Mouse (Mus musculus) kidney, adult 2 months (tissue): ENCODE measurements at regions not wholly inside any gene's neighbourhood (a gene's known extent, or its start where the extent isn't known, plus 50 kb on each side); places are given as distances from the start of the nearest gene placed in this dataset.

Source experiments
- DNase-seq: peaks from one replicate; pipeline ENCODE4 v3.0.0; 2021
- H3K27ac ChIP-seq: fragments of 200-500 bp; 2 replicates; pipeline ENCODE4 v1.5.1; 2012; ENCODE audit warnings: low read depth, low read length, control low read depth, inconsistent platforms; ENCODE audit not compliant: insufficient read depth
- H3K27me3 ChIP-seq: fragments of 200-500 bp; replicated peaks from 2 replicates; pipeline ENCODE4 v1.6.1; 2012; ENCODE audit warnings: mild to moderate bottlenecking, moderate library complexity, low read length, inconsistent platforms; ENCODE audit not compliant: control insufficient read depth, insufficient read depth
- H3K36me3 ChIP-seq: fragments of 200-500 bp; 2 replicates; pipeline ENCODE4 v1.6.1; 2012; ENCODE audit warnings: mild to moderate bottlenecking, moderate library complexity, low read length, inconsistent platforms; ENCODE audit not compliant: control insufficient read depth, insufficient read depth
- H3K4me1 ChIP-seq: fragments of 200-500 bp; 2 replicates; pipeline ENCODE4 v1.6.1; 2011; ENCODE audit warnings: low read length; ENCODE audit not compliant: control insufficient read depth, insufficient read depth
- H3K4me3 ChIP-seq: fragments of 200-500 bp; 2 replicates; pipeline ENCODE4 v1.5.1; 2011; ENCODE audit warnings: mild to moderate bottlenecking, low read depth, low read length, control low read depth; ENCODE audit not compliant: insufficient read depth
- CTCF ChIP-seq: fragments of 200-500 bp; conservative IDR thresholded peaks from 2 replicates; pipeline ENCODE4 v1.5.1; 2011; ENCODE audit warnings: low read depth, mild to moderate bottlenecking, control low read depth, low read length, moderate library complexity, mixed read lengths; ENCODE audit not compliant: insufficient read depth, insufficient read length
- POLR2A ChIP-seq: fragments of 200-500 bp; IDR thresholded peaks from one replicate; pipeline ENCODE4 v1.6.1; 2011; ENCODE audit warnings: low read depth, low read length, control low read depth
- WGBS: fragments of 180-500 bp; shearing (Covaris S2); methylation state at CpG from one replicate; pipeline ENCODE4 v1.1.7; 2018; 5-methylcytosine and 5-hydroxymethylcytosine counted together

DNA sequence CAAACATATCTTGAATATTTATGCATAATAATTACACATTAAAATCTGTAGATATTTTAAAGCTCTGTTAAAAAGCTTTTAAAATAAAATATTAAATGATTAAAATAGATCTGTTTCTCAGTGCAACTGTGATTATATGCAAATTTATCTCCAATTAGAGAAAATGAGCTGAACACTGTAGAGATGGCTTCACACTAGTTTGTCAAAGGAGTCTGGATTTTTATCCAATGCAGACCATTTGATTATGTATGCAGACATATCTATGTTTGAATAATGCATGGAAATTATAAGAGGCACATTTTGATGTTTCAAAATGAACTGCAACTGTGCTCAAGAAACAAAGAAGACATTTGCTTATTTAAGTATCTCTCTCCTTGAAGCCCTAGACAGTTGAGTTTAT is 235.0 kb upstream of the Mad2l1 start:
- H3K27me3 ChIP-seq = no peaks in the 10 kb centered on the region
- H3K36me3 ChIP-seq = no peaks in the 10 kb centered on the region
- DNase-seq = no peak
- no peak overlapping the region for H3K4me3 ChIP-seq
- no peak overlapping the region for H3K27ac ChIP-seq
- H3K4me1 ChIP-seq = no peaks in the 10 kb centered on the region
- no peak for TF ChIP-seq CTCF
- TF ChIP-seq POLR2A = no peak

DNA sequence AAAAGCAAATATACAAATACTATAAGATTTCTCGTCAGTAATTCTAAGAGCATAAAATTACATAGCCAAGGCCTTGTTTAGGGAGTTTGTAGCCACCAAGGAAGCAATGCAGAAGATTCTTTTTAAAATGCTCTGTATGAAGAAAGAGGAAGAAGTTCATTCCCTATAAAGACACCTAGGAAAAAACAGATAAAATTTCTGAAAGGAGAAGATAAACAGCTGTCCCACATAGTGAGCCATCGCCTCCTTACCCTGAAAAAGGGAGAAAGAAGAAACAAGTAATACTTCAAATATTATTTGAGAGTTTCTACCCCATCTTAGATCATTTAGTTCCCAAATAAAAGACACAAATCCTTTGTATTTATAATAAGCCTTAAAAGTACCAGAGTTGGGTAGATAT is 190.3 kb upstream of the Mad2l1 start:
- H3K4me1 ChIP-seq = no peaks in the 10 kb centered on the region
- DNase-seq = no peak
- TF ChIP-seq POLR2A (no peak), CTCF (no peak)
- no peaks in the 10 kb centered on the region; the same call in 1 of the 2 replicates for H3K27me3 ChIP-seq
- H3K27ac ChIP-seq = no peak overlapping the region
- no peaks in the 10 kb centered on the region for H3K36me3 ChIP-seq
- H3K4me3 ChIP-seq = no peak overlapping the region
- WGBS = 83% methylated on average over 2 of the region's 2 CpGs

DNA sequence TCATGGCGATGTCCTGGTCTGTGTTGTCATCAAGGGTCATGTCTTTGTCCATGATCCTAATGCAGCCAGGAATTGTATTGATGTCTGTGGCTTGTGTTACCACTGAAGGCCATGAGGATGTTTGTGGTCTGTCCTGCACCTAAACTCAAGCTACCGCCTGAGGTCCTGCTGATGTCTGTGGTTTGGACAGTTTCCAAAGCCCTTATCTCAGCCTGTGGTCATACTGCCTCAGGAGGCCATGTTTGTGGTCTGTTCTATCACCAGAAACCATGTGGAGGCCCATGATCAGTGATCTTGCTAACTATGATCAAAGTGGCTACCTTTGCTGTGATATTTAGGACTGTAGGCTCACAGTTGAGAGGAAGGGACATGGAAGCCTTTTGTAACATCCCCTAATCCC is 187.8 kb upstream of the Mad2l1 start:
- Histone ChIP-seq H3K27me3 (no peaks in the 10 kb centered on the region; the same call in 1 of the 2 replicates), H3K27ac (no peak overlapping the region), H3K4me1 (no peaks in the 10 kb centered on the region), H3K4me3 (no peak overlapping the region), H3K36me3 (no peaks in the 10 kb centered on the region)
- 96% methylated on average over 2 of the region's 2 CpGs for WGBS
- DNase-seq = no peak
- no peak for TF ChIP-seq CTCF
- TF ChIP-seq POLR2A = no peak

DNA sequence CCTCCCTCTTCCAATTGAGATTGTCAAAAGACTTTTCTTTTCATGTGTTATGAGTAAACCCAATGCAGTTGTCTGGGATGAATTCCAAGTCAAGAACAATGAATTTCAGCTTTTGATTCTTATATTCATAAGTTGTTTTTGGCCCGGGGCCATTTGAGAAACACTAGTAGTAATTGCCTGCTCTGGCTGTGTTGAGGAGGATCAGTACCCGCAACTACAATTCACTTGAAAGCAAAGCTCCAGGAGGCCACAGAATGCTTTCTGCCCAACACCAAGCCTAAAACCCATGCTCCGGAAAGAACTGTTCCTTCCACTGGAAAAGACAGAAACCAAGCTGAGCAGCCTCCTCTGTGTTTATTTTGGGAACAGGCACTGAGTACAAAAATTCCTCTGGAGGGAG is 174.1 kb upstream of the Mad2l1 start:
- no peak for DNase-seq
- H3K27ac ChIP-seq = no peak overlapping the region
- no peaks in the 10 kb centered on the region for H3K4me1 ChIP-seq
- TF ChIP-seq CTCF (no peak), POLR2A (no peak)
- no peak overlapping the region for H3K4me3 ChIP-seq
- H3K36me3 ChIP-seq = no peaks in the 10 kb centered on the region
- no peaks in the 10 kb centered on the region for H3K27me3 ChIP-seq
- 56% methylated on average over 3 of the region's 3 CpGs for WGBS

DNA sequence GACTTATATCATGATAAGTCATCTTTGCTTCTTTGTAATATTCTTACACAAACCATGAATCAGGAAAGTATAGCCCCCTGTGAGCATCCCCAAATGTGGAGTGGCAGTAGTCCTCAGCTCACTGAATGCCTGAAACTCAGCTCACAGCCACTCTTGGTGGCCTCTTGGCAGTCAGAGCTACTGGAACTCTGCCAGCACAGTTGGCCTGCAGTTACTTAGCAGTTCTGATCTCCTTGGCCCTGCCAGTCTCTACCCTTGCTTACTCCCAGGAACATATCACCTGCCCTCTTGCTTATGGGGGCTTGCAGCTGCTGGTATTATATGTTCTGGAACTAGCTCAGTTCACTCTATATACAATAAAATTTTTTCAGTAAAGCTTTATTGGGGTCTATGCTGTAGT is 167.9 kb upstream of the Mad2l1 start:
- Histone ChIP-seq H3K27me3 (no peaks in the 10 kb centered on the region), H3K4me1 (no peaks in the 10 kb centered on the region), H3K4me3 (no peak overlapping the region), H3K36me3 (no peaks in the 10 kb centered on the region), H3K27ac (no peak overlapping the region)
- no peak for TF ChIP-seq POLR2A
- TF ChIP-seq CTCF = no peak
- peak; percentile 21 for DNase-seq

DNA sequence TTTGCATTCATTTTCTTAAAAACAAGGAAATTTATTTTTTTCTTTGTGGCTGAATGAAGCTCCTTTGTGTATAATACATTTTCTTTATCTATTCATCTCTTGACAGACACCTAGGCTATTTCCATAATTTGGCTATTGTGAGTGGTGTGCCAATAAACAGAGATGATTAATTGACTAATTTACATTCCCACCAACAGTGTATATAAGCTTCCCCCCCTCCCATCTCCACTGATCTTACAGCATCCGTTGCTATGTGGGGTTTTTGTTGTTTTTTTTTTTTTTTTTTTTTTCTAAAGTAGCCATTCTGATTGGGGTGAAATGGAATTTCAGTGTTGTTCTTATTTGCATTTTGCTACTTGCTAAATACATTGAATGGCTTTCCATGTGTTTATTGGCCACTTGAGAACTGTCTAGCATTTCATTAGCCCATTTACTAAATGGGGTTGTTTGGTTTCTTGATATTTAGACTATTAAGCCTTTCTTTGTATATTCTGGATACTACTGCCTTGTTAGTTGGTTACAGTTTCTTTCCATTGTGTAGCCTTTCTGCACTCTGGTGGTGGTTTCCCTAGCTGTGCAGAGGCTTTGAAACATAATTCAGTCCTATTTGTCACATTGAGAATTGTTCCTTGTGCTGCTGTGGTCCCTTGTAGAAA is 153.8 kb upstream of the Mad2l1 start:
- no peak overlapping the region for H3K4me3 ChIP-seq
- no peak for DNase-seq
- no peak overlapping the region for H3K27ac ChIP-seq
- WGBS = 38% methylated on average over 1 of the region's 1 CpGs
- no peaks in the 10 kb centered on the region for H3K4me1 ChIP-seq
- TF ChIP-seq CTCF (no peak), POLR2A (no peak)
- no peaks in the 10 kb centered on the region for H3K36me3 ChIP-seq
- no peaks in the 10 kb centered on the region for H3K27me3 ChIP-seq

DNA sequence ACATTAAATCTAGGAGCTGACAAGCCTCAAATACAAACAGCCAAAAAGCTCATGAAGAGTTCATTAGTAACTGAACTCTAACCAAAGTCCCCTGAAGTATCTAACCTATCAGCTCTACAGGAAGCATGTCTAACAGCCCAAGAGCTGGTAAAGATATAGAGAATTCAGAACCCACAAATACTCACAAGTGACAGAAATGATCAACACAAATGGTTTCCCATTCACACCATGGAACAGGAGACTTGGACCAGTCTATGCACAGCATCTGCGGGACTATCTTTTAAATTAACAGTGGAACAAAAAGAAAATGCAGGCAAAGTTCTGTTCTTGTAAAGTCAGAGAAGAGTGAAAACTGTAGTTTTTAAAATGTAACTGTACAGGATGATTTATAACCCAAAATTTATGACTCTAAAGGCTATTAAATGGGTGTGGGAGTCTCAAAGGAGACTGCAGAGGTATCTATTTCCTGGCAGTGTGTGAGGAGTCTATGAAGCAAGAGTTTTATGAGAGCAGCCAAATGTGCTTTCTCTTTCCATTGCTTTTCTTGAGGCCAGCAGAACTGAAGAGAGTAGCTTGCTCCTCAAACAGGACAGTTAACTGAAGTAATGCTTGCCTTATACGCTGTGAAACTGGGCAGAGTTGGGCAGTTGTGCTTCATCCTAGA is 152.7 kb upstream of the Mad2l1 start:
- Histone ChIP-seq H3K27ac (no peak overlapping the region), H3K36me3 (no peaks in the 10 kb centered on the region), H3K4me3 (no peak overlapping the region), H3K27me3 (no peaks in the 10 kb centered on the region), H3K4me1 (no peaks in the 10 kb centered on the region)
- TF ChIP-seq POLR2A = no peak
- no peak for TF ChIP-seq CTCF
- 58% methylated on average over 2 of the region's 2 CpGs for WGBS
- DNase-seq = no peak

DNA sequence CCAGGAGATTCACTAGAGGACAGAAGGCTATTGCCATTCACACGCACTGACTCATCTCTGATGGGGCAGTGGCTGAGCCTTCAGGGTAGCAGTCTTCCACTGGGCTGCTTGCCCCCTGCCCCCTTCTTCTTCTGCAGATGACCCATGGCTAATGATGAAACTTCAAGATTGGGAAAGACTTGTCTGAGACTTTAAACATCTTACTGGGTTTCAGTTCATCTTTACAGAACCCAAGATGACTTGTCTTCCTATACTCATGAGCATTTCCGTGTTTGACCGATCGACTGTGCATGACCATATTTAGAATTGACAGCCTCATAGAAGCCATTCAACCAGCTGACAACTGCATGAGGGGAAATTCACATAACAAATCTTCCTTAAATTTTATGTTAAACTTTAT is 140.0 kb upstream of the Mad2l1 start:
- H3K36me3 ChIP-seq = no peaks in the 10 kb centered on the region
- no peak for TF ChIP-seq CTCF
- no peak for TF ChIP-seq POLR2A
- H3K4me1 ChIP-seq = no peaks in the 10 kb centered on the region
- no peak for DNase-seq
- WGBS = 92% methylated on average over 4 of the region's 4 CpGs
- no peak overlapping the region for H3K27ac ChIP-seq
- H3K4me3 ChIP-seq = no peak overlapping the region
- no peaks in the 10 kb centered on the region for H3K27me3 ChIP-seq
